Mouse (Mus musculus) lung, embryonic 14.5 days (tissue): Measurements from ENCODE around the gene D13Ertd608e. TPM values are rescaled to one million over a fixed set of nuclear protein-coding genes. Genes with fewer than 3 reads are reported as not detected.
"Not testable (repeated sequence)": the region's sequence is repeated elsewhere in the genome, so short reads cannot be mapped to it uniquely, and the experiment has no call there.

ENCODE experiments used
- ATAC-seq: fragments of 200-750 bp; cut with Nextera tagmentation; 2 replicates; pipeline ENCODE4 v1.8.0; 2017; ENCODE audit warnings: mild to moderate bottlenecking, moderate TSS enrichment, moderate library complexity; ENCODE audit not compliant: insufficient read depth
- DNase-seq: peaks from one replicate; pipeline ENCODE4 v3.0.0-alpha.2; 2015
- H3K27ac ChIP-seq: fragments of 300-500 bp; sonication (generic); 2 replicates; pipeline ENCODE4 v1.5.1; 2014; ENCODE audit warnings: low read depth, mild to moderate bottlenecking, moderate library complexity
- H3K27me3 ChIP-seq: fragments of 300-500 bp; sonication (generic); 2 replicates; pipeline ENCODE4 v1.6.1; 2014; ENCODE audit warnings: low read length, control low read depth; ENCODE audit not compliant: insufficient read depth
- H3K36me3 ChIP-seq: fragments of 300-500 bp; sonication (generic); 2 replicates; pipeline ENCODE4 v1.6.1; 2014; ENCODE audit warnings: control low read depth; ENCODE audit not compliant: insufficient read depth
- H3K4me1 ChIP-seq: fragments of 300-500 bp; sonication (generic); 2 replicates; pipeline ENCODE4 v1.6.1; 2014; ENCODE audit warnings: antibody characterized with exemption, control low read depth; ENCODE audit not compliant: insufficient read depth
- H3K4me2 ChIP-seq: fragments of 300-500 bp; sonication (generic); 2 replicates; pipeline ENCODE4 v1.6.1; 2014; ENCODE audit warnings: mild to moderate bottlenecking
- H3K4me3 ChIP-seq: fragments of 300-500 bp; sonication (generic); 2 replicates; pipeline ENCODE4 v1.5.1; 2014; ENCODE audit warnings: low read depth, low read length
- H3K9ac ChIP-seq: fragments of 300-500 bp; sonication (generic); 2 replicates; pipeline ENCODE4 v1.6.1; 2014
- H3K9me3 ChIP-seq: fragments of 300-500 bp; sonication (generic); 2 replicates; pipeline ENCODE4 v1.6.1; 2016; ENCODE audit warnings: low read depth, low read length, control low read depth
- CTCF ChIP-seq: IDR thresholded peaks from 2 replicates; pipeline ENCODE4 v1.5.1; 2016; ENCODE audit warnings: antibody characterized with exemption, low read depth
- WGBS: fragments of 180-500 bp; shearing (Covaris S2); extraction: QIAGEN DNeasy Blood & Tissue Kit; methylation state at CpG from one replicate; pipeline ENCODE4 v1.1.7; 2014; 5-methylcytosine and 5-hydroxymethylcytosine counted together
- polyA plus RNA-seq: library from polyadenylated mRNA; unstranded; fragments of >200 nt; fragmentation: Nextera tagmentation; extraction: Ambion mirVana; gene quantifications from 2 replicates; pipeline ENCODE4 v1.2.1, GENCODE M21; 2014

D13Ertd608e gene
- not detected in 2 replicates for polyA plus RNA-seq

DNA sequence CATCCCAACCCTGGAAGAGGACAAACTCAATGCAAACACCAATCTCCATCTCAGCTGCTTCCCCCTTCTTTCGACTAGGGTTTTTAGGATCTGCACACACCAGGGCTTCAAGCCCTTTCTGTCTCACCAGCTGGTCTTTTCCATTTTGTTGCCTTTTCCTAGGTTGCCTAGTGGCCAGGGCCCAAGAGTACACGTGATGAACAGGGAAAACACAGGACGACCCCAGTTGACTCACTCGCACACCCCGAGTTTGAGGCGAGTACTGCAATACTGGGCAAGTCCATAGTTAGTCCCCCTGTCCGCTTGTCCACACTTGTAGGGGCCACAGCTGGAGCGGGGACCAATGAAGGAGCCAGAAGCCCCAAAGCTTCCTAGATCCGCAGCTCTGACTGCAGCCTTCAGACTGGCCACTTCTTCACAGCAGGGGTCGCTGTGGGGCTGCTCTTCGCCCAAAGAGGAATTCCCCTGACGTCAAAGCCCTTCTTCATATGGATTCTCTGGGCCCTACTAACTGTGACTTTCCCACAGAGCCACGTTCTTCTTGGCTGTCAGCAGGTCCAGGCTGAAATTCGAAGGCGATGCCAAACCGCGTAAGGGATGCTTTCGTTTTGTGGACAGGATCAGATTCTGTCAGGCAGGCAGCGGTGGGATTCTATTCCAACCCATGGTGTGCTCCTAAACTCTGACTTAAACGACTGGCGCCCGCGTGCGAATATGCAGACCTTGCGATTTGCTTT, at the start of gene D13Ertd608e:
Gene D13Ertd608e, plus strand, starts transcription at position 687 of the 737 bp plus-strand sequence.
- Histone ChIP-seq H3K4me3 (peak within 1 kb of the TSS; percentile 6; the same call in 1 of the 2 replicates), H3K4me2 (peak within 1 kb of the TSS; percentile 41)
- WGBS: 14% methylated on average over 17 of the region's 25 CpGs
- H3K27ac ChIP-seq, H3K27me3 ChIP-seq, H3K4me1 ChIP-seq, H3K9me3 ChIP-seq, H3K36me3 ChIP-seq, H3K9ac ChIP-seq: not testable (repeated sequence)
- TF ChIP-seq CTCF: peak; percentile 58
- peak; percentile 79 for DNase-seq
- ATAC-seq: peak; percentile 73; the same call in 1 of the 2 replicates

DNA sequence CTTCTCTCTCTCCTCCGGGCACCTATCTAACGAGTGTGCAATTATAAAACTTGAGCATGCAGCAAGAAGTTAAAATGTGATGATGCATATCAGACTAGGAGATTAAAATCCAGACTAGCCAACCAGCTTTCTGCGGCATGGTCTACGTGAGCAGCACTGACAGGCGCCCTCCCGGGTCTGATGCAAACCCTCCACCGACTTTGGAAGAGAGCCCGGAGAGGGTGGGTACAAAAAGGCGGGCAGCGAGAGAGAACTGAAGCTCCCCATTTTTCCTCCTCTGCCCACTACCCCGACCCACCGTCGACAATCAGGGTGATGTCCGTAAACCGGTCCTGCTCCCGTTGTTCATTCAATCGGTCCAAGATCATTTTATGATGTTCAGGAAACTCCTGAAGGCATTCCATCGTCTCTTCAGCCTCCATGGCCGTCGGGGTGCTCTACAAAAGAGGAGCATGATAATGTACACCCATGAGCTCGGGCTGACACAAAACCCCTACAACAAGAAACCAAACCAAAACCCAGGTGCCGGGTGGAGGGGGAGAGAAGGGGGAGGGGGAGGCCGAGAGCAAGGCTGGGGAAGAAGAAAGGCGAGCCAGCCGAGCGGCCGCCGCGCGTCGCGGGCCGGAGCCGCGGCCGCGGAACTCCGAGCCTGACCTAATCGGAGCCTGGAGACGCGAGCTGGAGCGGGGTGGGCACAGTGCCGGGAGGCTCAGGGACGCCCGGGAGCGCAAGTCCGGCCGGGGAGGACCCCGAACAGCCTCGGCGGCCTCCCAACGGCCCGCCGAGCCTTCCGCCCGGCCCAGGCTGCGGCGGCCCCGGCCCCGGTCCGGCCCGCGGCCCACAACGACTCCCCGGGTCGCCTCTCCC, 45.7 kb upstream of the D13Ertd608e start:
- Histone ChIP-seq H3K9me3 (no peaks in the 10 kb centered on the region), H3K4me3 (peak overlapping the region; percentile 74), H3K9ac (peak overlapping the region; percentile 88), H3K27me3 (no peaks in the 10 kb centered on the region), H3K27ac (peak overlapping the region; percentile 95), H3K4me1 (no peaks in the 10 kb centered on the region), H3K4me2 (peak overlapping the region; percentile 67), H3K36me3 (peaks cover 36% of the 10 kb centered on the region)
- TF ChIP-seq CTCF: no peak
- ATAC-seq: peak; percentile 68
- DNase-seq: peak; percentile 84
- under 1% methylated on average over 54 of the region's 66 CpGs for WGBS

DNA sequence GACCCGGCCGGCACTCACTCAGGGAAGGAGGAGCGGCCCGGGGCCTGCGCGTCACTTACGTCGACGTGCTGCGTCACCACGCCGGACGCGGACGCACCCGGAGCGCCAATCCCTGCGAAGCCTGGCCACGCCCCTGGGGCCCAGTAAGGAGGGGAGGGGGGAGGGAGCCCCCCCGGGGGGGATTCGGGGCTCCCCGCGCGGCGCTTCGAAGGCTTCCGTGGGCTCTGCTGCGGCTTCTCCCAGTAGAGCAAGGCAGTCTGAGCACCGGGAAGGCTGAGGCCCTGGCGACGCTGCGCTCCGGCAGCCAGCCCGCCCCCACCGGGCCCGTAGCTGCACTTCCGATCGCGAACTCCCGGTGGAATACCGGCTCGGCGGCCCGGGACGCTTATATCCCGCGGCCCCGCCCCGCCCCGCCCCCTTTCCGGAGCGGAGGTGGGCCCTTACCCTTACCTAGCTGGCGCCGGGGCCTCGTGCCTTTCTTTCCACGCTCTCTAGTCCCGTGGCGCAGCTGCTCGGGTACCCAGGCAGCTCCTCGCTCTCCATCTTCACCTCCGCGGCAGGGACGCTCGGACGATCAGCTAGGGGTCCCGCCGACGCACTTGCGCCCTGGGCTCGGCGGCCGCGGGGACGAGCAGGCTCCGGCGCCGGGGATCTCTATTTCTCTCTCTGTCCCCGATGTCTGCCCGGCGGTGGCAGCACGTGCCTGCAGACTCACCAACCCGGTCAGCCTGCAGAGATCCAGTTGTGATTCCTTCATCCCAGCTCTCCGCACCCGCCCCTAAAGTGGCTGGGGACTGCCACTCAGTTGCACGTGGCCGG, 44.8 kb upstream of the D13Ertd608e start, which contains the start of gene Zfp131:
Gene Zfp131, minus strand, starts transcription at position 129 of the 819 bp plus-strand sequence.
- Histone ChIP-seq H3K27me3 (no peaks in the 10 kb centered on the region), H3K4me3 (peak within 1 kb of the TSS; percentile 74), H3K9ac (peak within 1 kb of the TSS; percentile 88), H3K9me3 (no peaks in the 10 kb centered on the region), H3K27ac (peak within 1 kb of the TSS; percentile 95), H3K4me2 (peak within 1 kb of the TSS; percentile 75), H3K36me3 (peaks cover 27% of the 10 kb centered on the region), H3K4me1 (no peaks in the 10 kb centered on the region)
- DNase-seq (peak; percentile 97), ATAC-seq (peak; percentile 96)
- TF ChIP-seq CTCF: no peak
- under 1% methylated on average over 74 of the region's 86 CpGs for WGBS

DNA sequence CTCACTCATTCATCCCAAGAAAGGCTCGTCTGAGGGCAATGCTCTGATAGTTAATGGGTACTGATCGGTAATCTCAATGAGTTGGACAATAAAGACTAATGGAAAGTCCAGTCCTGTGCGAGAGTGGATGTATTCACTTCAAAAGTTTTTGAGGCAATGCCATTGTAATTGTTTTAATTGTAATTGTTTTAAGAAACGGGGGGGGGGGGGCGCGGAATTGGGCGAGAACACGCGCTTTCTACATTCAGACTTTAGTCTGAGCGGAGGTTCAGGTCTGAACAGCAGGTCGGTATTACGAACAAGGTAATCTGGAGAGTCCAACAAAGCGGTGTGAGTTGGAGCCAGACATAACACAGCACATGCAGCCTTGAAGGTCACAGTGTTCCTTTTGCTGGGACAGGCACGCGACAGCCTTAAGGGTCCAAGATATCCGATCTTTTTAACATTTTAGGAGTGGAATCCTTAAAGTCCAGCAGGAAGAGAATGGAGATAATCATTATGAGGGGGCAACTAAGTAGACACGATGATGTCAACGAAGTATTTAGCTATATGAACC, 44.1 kb upstream of the D13Ertd608e start:
- Histone ChIP-seq H3K27me3 (no peaks in the 10 kb centered on the region), H3K9ac (peak overlapping the region; percentile 88), H3K4me2 (peak overlapping the region; percentile 75), H3K4me1 (no peaks in the 10 kb centered on the region), H3K36me3 (peaks cover 22% of the 10 kb centered on the region), H3K4me3 (peak overlapping the region; percentile 74), H3K27ac (peak overlapping the region; percentile 95), H3K9me3 (no peaks in the 10 kb centered on the region)
- WGBS: 2% methylated on average over 18 of the region's 18 CpGs
- ATAC-seq: no peak
- TF ChIP-seq CTCF: no peak
- DNase-seq: peak; percentile 33

DNA sequence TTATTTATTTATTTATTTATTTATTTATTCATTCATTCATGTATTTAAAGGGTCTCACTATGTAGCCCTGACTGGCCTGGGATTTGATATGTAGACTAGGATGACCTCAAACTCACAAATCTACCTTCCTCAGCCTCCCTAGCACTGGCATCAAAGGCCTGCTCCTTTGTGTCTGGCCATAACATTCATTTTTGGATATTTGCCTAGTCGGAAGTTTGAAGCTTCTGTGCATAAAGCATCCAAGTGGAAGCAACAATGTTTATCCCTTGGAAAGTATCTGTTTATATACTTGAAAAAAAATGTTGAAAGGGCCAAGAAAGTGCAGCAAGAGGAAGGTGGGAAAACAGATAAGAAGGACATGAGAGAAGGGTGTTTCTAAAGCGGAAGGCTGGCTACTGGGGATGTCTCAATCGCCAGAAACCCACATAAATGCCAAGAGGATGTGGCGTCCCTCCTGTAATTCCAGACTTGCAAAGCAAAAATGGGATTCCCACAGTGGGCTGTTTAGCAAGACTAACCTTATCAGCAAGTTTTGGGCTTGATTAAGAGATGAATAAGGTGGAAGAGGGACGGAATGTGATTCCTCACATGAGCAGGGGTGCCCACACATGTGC, 42.9 kb upstream of the D13Ertd608e start:
- DNase-seq (peak; percentile 80), ATAC-seq (no peak)
- peaks cover 12% of the 10 kb centered on the region for H3K36me3 ChIP-seq
- no peak overlapping the region for H3K4me2 ChIP-seq
- TF ChIP-seq CTCF: no peak
- 51% methylated on average over 5 of the region's 5 CpGs for WGBS
- no peak overlapping the region for H3K4me3 ChIP-seq
- H3K27ac ChIP-seq: no peak overlapping the region; the same call in 1 of the 2 replicates
- H3K27me3 ChIP-seq: no peaks in the 10 kb centered on the region
- no peak overlapping the region for H3K9ac ChIP-seq
- no peaks in the 10 kb centered on the region for H3K4me1 ChIP-seq
- H3K9me3 ChIP-seq: no peaks in the 10 kb centered on the region

DNA sequence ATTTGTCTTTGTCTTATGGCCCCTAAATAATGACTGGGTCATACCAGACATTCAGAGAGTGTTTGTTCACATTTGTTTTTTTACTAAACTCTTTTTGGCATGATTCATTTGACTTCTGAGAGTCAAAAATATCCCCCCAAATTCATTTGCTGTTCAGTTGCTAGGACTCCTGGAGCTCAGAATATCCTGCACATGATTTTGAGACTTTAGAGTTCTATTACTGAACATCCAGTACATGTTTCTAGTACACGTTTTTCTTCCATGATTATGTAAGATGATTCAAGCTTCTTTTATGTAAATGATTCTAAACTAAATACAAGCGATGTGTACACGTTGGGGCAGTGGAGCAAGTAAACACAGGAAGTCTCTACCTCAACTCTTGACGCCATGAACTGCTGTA, 38.1 kb upstream of the D13Ertd608e start:
- ATAC-seq: no peak
- Histone ChIP-seq H3K9ac (no peak overlapping the region), H3K4me1 (no peaks in the 10 kb centered on the region), H3K36me3 (no peaks in the 10 kb centered on the region), H3K4me3 (no peak overlapping the region), H3K27me3 (no peaks in the 10 kb centered on the region), H3K4me2 (no peak overlapping the region), H3K27ac (no peak overlapping the region), H3K9me3 (no peaks in the 10 kb centered on the region)
- WGBS: 38% methylated on average over 4 of the region's 4 CpGs
- DNase-seq: no peak
- no peak for TF ChIP-seq CTCF
